Mouse (Mus musculus) heart, adult 2 months (tissue): ENCODE data around the gene Setmar.
"Not testable (repeated sequence)": the region's sequence is repeated elsewhere in the genome, so short reads cannot be mapped to it uniquely, and the experiment has no call there.

Experiments used
- CTCF ChIP-seq: fragments of 200-600 bp; IDR thresholded peaks from 2 replicates; pipeline ENCODE4 v1.8.1; 2022; ENCODE audit warnings: antibody characterized with exemption, mild to moderate bottlenecking, moderate library complexity
- POLR2A ChIP-seq: fragments of 200-500 bp; IDR thresholded peaks from 2 replicates; pipeline ENCODE4 v1.6.1; 2011; ENCODE audit warnings: mild to moderate bottlenecking, low read depth, low read length, control low read depth; ENCODE audit not compliant: insufficient read depth

GRCm38 (mm10) chr6:108055041-108055440, 9.8 kb upstream of the Setmar start:
- TF ChIP-seq POLR2A = not testable (repeated sequence)
- TF ChIP-seq CTCF = peak; percentile 83
